Mouse (Mus musculus) MEL (cell line): ENCODE results near the gene Rps11. TPM values are rescaled to one million over a fixed set of nuclear protein-coding genes. Genes with fewer than 3 reads are reported as not detected.
A peak's percentile ranks its signal among the peaks of the same experiment; 100 is the strongest.

Experiments used
- DNase-seq: peaks from one replicate; pipeline ENCODE4 v3.0.0; 2011; ENCODE audit warnings: low read depth, low spot score
- H3K27ac ChIP-seq: 2 replicates; pipeline ENCODE4 v1.5.1; 2012; ENCODE audit warnings: low read depth, mild to moderate bottlenecking, control low read depth, low read length, moderate library complexity; ENCODE audit not compliant: control insufficient read depth
- H3K27me3 ChIP-seq, 2 experiments: fragments of 150-350 bp in 1 of 2; sonication (generic) in 1 of 2; 2 replicates each; pipeline ENCODE4 v1.6.1; 2012; ENCODE audit warnings: low read length in 2 of 2, mild to moderate bottlenecking in 2 of 2, improper control_type of control experiment in 1 of 2, moderate library complexity in 1 of 2; ENCODE audit not compliant: insufficient read depth in 2 of 2, control insufficient read depth in 1 of 2
- H3K36me3 ChIP-seq, 2 experiments: 2 replicates each; pipeline ENCODE4 v1.6.1; 2012 to 2014; ENCODE audit warnings: low read length in 2 of 2, improper control_type of control experiment in 1 of 2, inconsistent platforms in 1 of 2, mild to moderate bottlenecking in 1 of 2; ENCODE audit not compliant: insufficient read depth in 2 of 2, control insufficient read depth in 1 of 2
- H3K4me1 ChIP-seq, 2 experiments: fragments of 150-350 bp in 1 of 2; sonication (generic) in 1 of 2; 2 replicates each; pipeline ENCODE4 v1.6.1; 2012; ENCODE audit warnings: low read length in 2 of 2, improper control_type of control experiment in 1 of 2, mild to moderate bottlenecking in 1 of 2; ENCODE audit not compliant: insufficient read depth in 2 of 2, control insufficient read depth in 1 of 2
- H3K4me3 ChIP-seq, 2 experiments: fragments of 150-350 bp in 1 of 2; sonication (generic) in 1 of 2; 2 replicates each; pipeline ENCODE4 v1.5.1; 2012; ENCODE audit warnings: low read depth in 2 of 2, low read length in 2 of 2, mild to moderate bottlenecking in 2 of 2, moderate library complexity in 2 of 2, control low read depth in 1 of 2, improper control_type of control experiment in 1 of 2; ENCODE audit not compliant: control insufficient read depth in 1 of 2, insufficient read depth in 1 of 2
- H3K79me2 ChIP-seq: 2 replicates; pipeline ENCODE4 v1.6.1; 2012; ENCODE audit warnings: mild to moderate bottlenecking, low read length, moderate library complexity; ENCODE audit not compliant: control insufficient read depth, poor library complexity, insufficient read depth
- H3K9ac ChIP-seq: 2 replicates; pipeline ENCODE4 v1.6.1; 2012; ENCODE audit warnings: low read depth, mild to moderate bottlenecking, control low read depth, low read length, moderate library complexity; ENCODE audit not compliant: control insufficient read depth, poor library complexity, severe bottlenecking
- H3K9me3 ChIP-seq: fragments of 150-350 bp; sonication (generic); replicated peaks from 2 replicates; pipeline ENCODE4 v1.6.1; 2012; ENCODE audit warnings: mild to moderate bottlenecking, low read length, improper control_type of control experiment, moderate library complexity; ENCODE audit not compliant: insufficient read depth
- BHLHE40 ChIP-seq: IDR thresholded peaks from 2 replicates; pipeline ENCODE4 v1.6.1; 2012; ENCODE audit warnings: low read depth, mild to moderate bottlenecking, inconsistent platforms, low read length, improper control_type of control experiment, borderline replicate concordance
- CHD1 ChIP-seq: IDR thresholded peaks from 2 replicates; pipeline ENCODE4 v1.6.1; 2012; ENCODE audit warnings: low read depth, mild to moderate bottlenecking, inconsistent platforms, low read length, improper control_type of control experiment
- CTCF ChIP-seq, 3 experiments: IDR thresholded peaks in 2 of 3; conservative IDR thresholded peaks in 1 of 3; 2 replicates each; pipeline ENCODE4 v1.5.1; 2011 to 2012; ENCODE audit warnings: low read length in 3 of 3, low read depth in 2 of 3, mild to moderate bottlenecking in 2 of 3, improper control_type of control experiment in 1 of 3, inconsistent platforms in 1 of 3, mixed read lengths in 1 of 3, moderate library complexity in 1 of 3; ENCODE audit not compliant: control insufficient read depth in 1 of 3, insufficient read depth in 1 of 3, poor library complexity in 1 of 3, severe bottlenecking in 1 of 3
- ELF1 ChIP-seq: IDR thresholded peaks from 2 replicates; pipeline ENCODE4 v1.6.1; 2014; ENCODE audit warnings: low read depth, mild to moderate bottlenecking, inconsistent platforms, low read length, improper control_type of control experiment, moderate library complexity
- EP300 ChIP-seq, 2 experiments: IDR thresholded peaks; 2 replicates each; pipeline ENCODE4 v1.6.1; 2011; ENCODE audit warnings: improper control_type of control experiment in 2 of 2, low read length in 2 of 2, low read depth in 1 of 2, mild to moderate bottlenecking in 1 of 2
- ETS1 ChIP-seq: IDR thresholded peaks from 2 replicates; pipeline ENCODE4 v1.6.1; 2012; ENCODE audit warnings: low read depth, mild to moderate bottlenecking, inconsistent platforms, low read length, improper control_type of control experiment, moderate library complexity
- HCFC1 ChIP-seq: IDR thresholded peaks from 2 replicates; pipeline ENCODE4 v1.6.1; 2012; ENCODE audit warnings: low read depth, mild to moderate bottlenecking, inconsistent platforms, low read length, improper control_type of control experiment, moderate library complexity
- MAFK ChIP-seq: IDR thresholded peaks from 2 replicates; pipeline ENCODE4 v1.6.1; 2011; ENCODE audit warnings: low read depth, mild to moderate bottlenecking, low read length, improper control_type of control experiment, borderline replicate concordance
- MAX ChIP-seq: IDR thresholded peaks from 2 replicates; pipeline ENCODE4 v1.6.1; 2011; ENCODE audit warnings: low read length, improper control_type of control experiment
- MAZ ChIP-seq: IDR thresholded peaks from 2 replicates; pipeline ENCODE4 v1.6.1; 2012; ENCODE audit warnings: low read depth, mild to moderate bottlenecking, inconsistent platforms, low read length, improper control_type of control experiment
- MEF2A ChIP-seq: IDR thresholded peaks from 2 replicates; pipeline ENCODE4 v1.6.1; 2014; ENCODE audit warnings: low read depth, mild to moderate bottlenecking, inconsistent platforms, low read length, improper control_type of control experiment; ENCODE audit not compliant: poor library complexity, insufficient replicate concordance, severe bottlenecking; ENCODE audit errors: extremely low read depth
- MXI1 ChIP-seq: IDR thresholded peaks from 2 replicates; pipeline ENCODE4 v1.6.1; 2011; ENCODE audit warnings: mild to moderate bottlenecking, low read depth, low read length, improper control_type of control experiment
- MYB ChIP-seq: IDR thresholded peaks from 2 replicates; pipeline ENCODE4 v1.6.1; 2011; ENCODE audit warnings: mild to moderate bottlenecking, low read depth, low read length, improper control_type of control experiment
- MYC ChIP-seq: IDR thresholded peaks from 2 replicates; pipeline ENCODE4 v1.6.1; 2011; ENCODE audit warnings: low read depth, mild to moderate bottlenecking, low read length, improper control_type of control experiment, moderate library complexity
- NELFE ChIP-seq: IDR thresholded peaks from 2 replicates; pipeline ENCODE4 v1.6.1; 2011; ENCODE audit warnings: low read depth, low read length, improper control_type of control experiment
- POLR2A ChIP-seq, 2 experiments: IDR thresholded peaks; 2 replicates each; pipeline ENCODE4 v1.6.1; 2011 to 2012; ENCODE audit warnings: low read length in 2 of 2, mild to moderate bottlenecking in 2 of 2, control low read depth in 1 of 2, improper control_type of control experiment in 1 of 2, low read depth in 1 of 2, moderate library complexity in 1 of 2; ENCODE audit not compliant: control insufficient read depth in 1 of 2, insufficient read depth in 1 of 2, poor library complexity in 1 of 2
- POLR2AphosphoS5 ChIP-seq: IDR thresholded peaks from 2 replicates; pipeline ENCODE4 v1.6.1; 2012; ENCODE audit warnings: low read depth, borderline replicate concordance, mild to moderate bottlenecking, inconsistent platforms, low read length, moderate library complexity, mixed read lengths
- RAD21 ChIP-seq: IDR thresholded peaks from 2 replicates; pipeline ENCODE4 v1.6.1; 2011; ENCODE audit warnings: mild to moderate bottlenecking, low read depth, low read length, improper control_type of control experiment
- SIN3A ChIP-seq: IDR thresholded peaks from 2 replicates; pipeline ENCODE4 v1.6.1; 2012; ENCODE audit warnings: low read length, improper control_type of control experiment, inconsistent platforms
- SMC3 ChIP-seq: IDR thresholded peaks from 2 replicates; pipeline ENCODE4 v1.6.1; 2011; ENCODE audit warnings: low read depth, low read length, improper control_type of control experiment
- TBP ChIP-seq: IDR thresholded peaks from 2 replicates; pipeline ENCODE4 v1.8.0; 2011; ENCODE audit warnings: low read depth, low read length, improper control_type of control experiment
- TCF12 ChIP-seq: IDR thresholded peaks from 2 replicates; pipeline ENCODE4 v1.6.1; 2014; ENCODE audit warnings: low read depth, mild to moderate bottlenecking, inconsistent platforms, low read length, improper control_type of control experiment, moderate library complexity
- ZC3H11A ChIP-seq: IDR thresholded peaks from 2 replicates; pipeline ENCODE4 v1.6.1; 2012; ENCODE audit warnings: low read depth, mild to moderate bottlenecking, inconsistent platforms, low read length, improper control_type of control experiment
- ZMIZ1 ChIP-seq: IDR thresholded peaks from 2 replicates; pipeline ENCODE4 v1.6.1; 2012; ENCODE audit warnings: low read depth, mild to moderate bottlenecking, inconsistent platforms, low read length, improper control_type of control experiment, moderate library complexity
- ZNF384 ChIP-seq: IDR thresholded peaks from 2 replicates; pipeline ENCODE4 v1.6.1; 2012; ENCODE audit warnings: low read depth, mild to moderate bottlenecking, inconsistent platforms, low read length, improper control_type of control experiment
- polyA plus RNA-seq, 2 experiments: library from polyadenylated mRNA; stranded (reverse) in 1 of 2; unstranded in 1 of 2; fragments of >175 nt in 1 of 2; fragments of >200 nt in 1 of 2; gene quantifications; 2 replicates each; pipeline versions ENCODE4 v1.2.1 to v1.2.4; 2012; ENCODE audit warnings: low replicate concordance in 2 of 2, low read depth in 1 of 2; ENCODE audit not compliant: insufficient read length in 2 of 2, insufficient read depth in 1 of 2, missing spikeins in 1 of 2
- total RNA-seq: library from RNA; depleted of rRNA; stranded (reverse); fragments of 300-350 nt; gene quantifications from 2 replicates; pipeline ENCODE4 v1.2.3, GENCODE M21; 2012

Gene Rps11
- total and polyA plus RNA-seq, 3 experiments: 2,708 to 5,434 (median 3,189) TPM

DNA sequence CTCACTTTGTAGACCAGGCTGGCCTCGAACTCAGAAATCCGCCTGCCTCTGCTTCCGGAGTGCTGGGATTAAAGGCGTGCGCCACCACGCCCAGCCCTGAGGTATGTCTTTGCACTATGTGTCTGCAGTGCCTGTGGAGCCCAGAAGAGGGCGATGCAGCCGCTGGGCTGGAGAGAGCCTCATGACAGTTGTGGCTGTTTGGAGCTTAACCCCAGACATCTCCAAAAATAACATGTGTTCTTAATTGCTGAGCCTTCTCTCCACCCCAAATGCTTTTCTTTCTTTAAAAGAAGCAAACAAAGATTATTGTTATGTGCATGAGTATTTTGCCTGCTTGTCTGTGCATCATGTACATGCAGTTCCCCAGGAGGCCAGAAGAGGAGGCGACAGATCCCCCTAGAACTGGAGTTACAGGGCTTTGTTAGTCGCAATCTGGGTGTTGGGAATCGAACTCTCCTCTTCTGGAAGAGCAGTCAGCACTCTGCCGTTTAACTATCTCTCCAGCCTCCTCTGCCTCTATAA, 30.8 kb upstream of the Rps11 start:
- Histone ChIP-seq H3K4me3 (peak overlapping the region; percentile 69 to 85), H3K4me1 (peaks cover 4 to 12% of the 10 kb centered on the region in 2 experiments; a peak in 3 of 4 replicates), H3K79me2 (peaks cover 7% of the 10 kb centered on the region; the same call in 1 of the 2 replicates), H3K9me3 (no peaks in the 10 kb centered on the region), H3K9ac (peak overlapping the region; percentile 63), H3K36me3 (peaks cover 0 to 7% of the 10 kb centered on the region in 2 experiments; a peak in 2 of 4 replicates), H3K27ac (peak overlapping the region; percentile 85), H3K27me3 (no peaks in the 10 kb centered on the region)
- DNase-seq: peak; percentile 89
- TF ChIP-seq RAD21 (no peak; the same call in none of the 2 replicates), POLR2A (IDR thresholded peaks at IDR 0.05; ENCODE audit: control insufficient read depth in 1 of 2, insufficient read depth in 1 of 2, low read depth in 1 of 2, low read length in 2 of 2, poor library complexity in 1 of 2) (no peak), MYB (peak; percentile 58; the same call in 1 of the 2 replicates), TBP (no peak; the same call in 1 of the 2 replicates), SIN3A (peak; percentile 10; the same call in 1 of the 2 replicates), TCF12 (0 out of 2 replicates have a peak, but pooled peaks have one; percentile 18), MAX (peak; percentile 62; the same call in 1 of the 2 replicates), ZNF384 (no peak), SMC3 (peak; percentile 31; the same call in 1 of the 2 replicates), MEF2A (no peak), ETS1 (peak; percentile 29; the same call in 1 of the 2 replicates), NELFE (no peak), ZC3H11A (0 out of 2 replicates have a peak, but pooled peaks have one; percentile 7), CTCF (IDR thresholded peaks at IDR 0.05 in 2 of 3, conservative IDR thresholded peaks at IDR 0.05 in 1 of 3; ENCODE audit: control insufficient read depth in 1 of 3, insufficient read depth in 1 of 3, low read depth in 2 of 3, low read length in 3 of 3, poor library complexity in 1 of 3, severe bottlenecking in 1 of 3) (peak; percentile 66 to 77 (median 68)), ELF1 (peak; percentile 57; the same call in 1 of the 2 replicates), POLR2AphosphoS5 (no peak), ZMIZ1 (no peak), EP300 (IDR thresholded peaks at IDR 0.05; ENCODE audit: low read depth in 1 of 2, low read length in 2 of 2) (0 out of 4 replicates have a peak, but pooled peaks of 1 of the 2 experiments have one; percentile 20), MYC (peak; percentile 69), MXI1 (no peak; the same call in 1 of the 2 replicates), MAZ (no peak), HCFC1 (no peak; the same call in none of the 2 replicates), MAFK (no peak), CHD1 (no peak), BHLHE40 (no peak)
